Mouse (Mus musculus) forebrain, postnatal 0 days (tissue): Measurements from ENCODE around the gene Adgrb3. TPM values are rescaled to one million over a fixed set of nuclear protein-coding genes. Genes with fewer than 3 reads are reported as not detected.

Experiments used
- ATAC-seq: fragments of 200-750 bp; cut with Nextera tagmentation; 2 replicates; pipeline ENCODE4 v1.8.0; 2017; ENCODE audit warnings: mild to moderate bottlenecking, moderate library complexity
- DNase-seq: peaks from one replicate; pipeline ENCODE4 v3.0.0-alpha.2; 2015
- H3K27ac ChIP-seq: fragments of 300-500 bp; sonication (generic); 2 replicates; pipeline ENCODE4 v1.5.1; 2014; ENCODE audit warnings: low read depth, mild to moderate bottlenecking, antibody characterized with exemption, low read length, moderate library complexity, mixed read lengths
- H3K27me3 ChIP-seq: fragments of 300-500 bp; sonication (generic); 2 replicates; pipeline ENCODE4 v1.6.1; 2014; ENCODE audit warnings: mild to moderate bottlenecking, low read length, mixed read lengths; ENCODE audit not compliant: insufficient read depth
- H3K36me3 ChIP-seq: fragments of 300-500 bp; sonication (generic); 2 replicates; pipeline ENCODE4 v1.6.1; 2014; ENCODE audit warnings: mild to moderate bottlenecking, moderate library complexity; ENCODE audit not compliant: insufficient read depth
- H3K4me1 ChIP-seq: fragments of 300-500 bp; sonication (generic); 2 replicates; pipeline ENCODE4 v1.6.1; 2014; ENCODE audit warnings: antibody characterized with exemption; ENCODE audit not compliant: insufficient read depth
- H3K4me2 ChIP-seq: fragments of 300-500 bp; sonication (generic); 2 replicates; pipeline ENCODE4 v1.6.1; 2014; ENCODE audit warnings: low read depth, mild to moderate bottlenecking, moderate library complexity
- H3K4me3 ChIP-seq: fragments of 300-500 bp; sonication (generic); 2 replicates; pipeline ENCODE4 v1.5.1; 2014; ENCODE audit warnings: low read depth, low read length, mixed read lengths
- H3K9ac ChIP-seq: fragments of 300-500 bp; sonication (generic); 2 replicates; pipeline ENCODE4 v1.6.1; 2014; ENCODE audit warnings: mild to moderate bottlenecking
- H3K9me3 ChIP-seq: fragments of 300-500 bp; sonication (generic); 2 replicates; pipeline ENCODE4 v1.6.1; 2016; ENCODE audit warnings: low read length
- CTCF ChIP-seq: sonication (generic); IDR thresholded peaks from 2 replicates; pipeline ENCODE4 v1.5.1; 2016; ENCODE audit warnings: antibody characterized with exemption, control low read depth, low read depth
- WGBS: fragments of 180-500 bp; shearing (Covaris S2); extraction: QIAGEN DNeasy Blood & Tissue Kit; methylation state at CpG from one replicate; pipeline ENCODE4 v1.1.7; 2014; 5-methylcytosine and 5-hydroxymethylcytosine counted together
- polyA plus RNA-seq: library from polyadenylated mRNA; unstranded; fragments of >200 nt; fragmentation: Nextera tagmentation; extraction: Ambion mirVana; gene quantifications from 2 replicates; pipeline ENCODE4 v1.2.1, GENCODE M21; 2015
- total RNA-seq: library from RNA; depleted of rRNA; stranded (reverse); fragments of >200 nt; gene quantifications from 2 replicates; pipeline ENCODE4 v1.2.3, GENCODE M21; 2014

The Adgrb3 gene
- total and polyA plus RNA-seq, 2 experiments from 2014 or later = 59.3 to 106 TPM

DNA sequence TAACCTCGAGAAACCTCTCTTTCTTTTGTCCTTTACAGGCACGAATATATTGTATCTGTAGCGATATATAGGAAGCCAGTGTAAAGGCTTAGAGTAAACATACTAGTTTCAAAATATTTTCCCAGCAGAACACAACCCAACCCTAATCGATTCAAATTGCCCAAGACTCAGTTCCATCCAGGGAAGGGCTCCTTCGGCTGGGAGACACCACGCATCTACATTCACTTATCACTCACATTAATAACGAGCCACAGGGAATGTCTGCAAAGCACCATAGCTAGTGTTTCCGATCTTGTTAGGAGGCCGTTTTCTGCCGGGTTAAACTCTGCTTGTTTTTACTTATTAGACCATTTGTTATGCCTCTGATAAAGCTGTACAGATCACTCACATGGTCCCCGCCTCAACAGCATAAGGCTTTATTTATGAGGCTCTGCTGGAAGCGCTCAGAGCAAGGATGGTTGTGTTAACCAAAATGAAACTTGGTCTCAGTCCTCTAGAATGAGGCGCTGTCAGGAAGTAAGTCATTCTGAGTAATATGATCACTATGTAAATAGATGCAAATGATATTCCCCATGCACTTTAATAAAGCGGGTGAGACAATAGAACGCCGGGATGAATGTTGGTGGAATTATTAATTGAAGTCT is 399.2 kb downstream of the Adgrb3 start:
- ATAC-seq (peak; percentile 84; the same call in 1 of the 2 replicates), DNase-seq (peak; percentile 10)
- Histone ChIP-seq H3K27me3 (no peaks in the 10 kb centered on the region), H3K27ac (no peak overlapping the region), H3K4me3 (0 out of 2 replicates have a peak overlapping the region, but pooled peaks have one; percentile 7), H3K36me3 (no peaks in the 10 kb centered on the region), H3K9me3 (no peaks in the 10 kb centered on the region), H3K4me1 (no peaks in the 10 kb centered on the region), H3K9ac (no peak overlapping the region), H3K4me2 (peak overlapping the region; percentile 24; the same call in 1 of the 2 replicates)
- WGBS = 45% methylated on average over 16 of the region's 16 CpGs
- TF ChIP-seq CTCF = no peak

- TF ChIP-seq CTCF = no peak
- Histone ChIP-seq H3K27ac (no peak overlapping the region), H3K4me2 (no peak overlapping the region), H3K27me3 (no peaks in the 10 kb centered on the region), H3K36me3 (no peaks in the 10 kb centered on the region), H3K4me1 (no peaks in the 10 kb centered on the region), H3K9ac (no peak overlapping the region), H3K4me3 (no peak overlapping the region), H3K9me3 (no peaks in the 10 kb centered on the region)
- peak; percentile 14 for DNase-seq
- ATAC-seq = no peak
- 73% methylated on average over 2 of the region's 2 CpGs for WGBS
Measured at GRCm38 (mm10) chr1:25420701-25421100, 408.8 kb downstream of the Adgrb3 start.

DNA sequence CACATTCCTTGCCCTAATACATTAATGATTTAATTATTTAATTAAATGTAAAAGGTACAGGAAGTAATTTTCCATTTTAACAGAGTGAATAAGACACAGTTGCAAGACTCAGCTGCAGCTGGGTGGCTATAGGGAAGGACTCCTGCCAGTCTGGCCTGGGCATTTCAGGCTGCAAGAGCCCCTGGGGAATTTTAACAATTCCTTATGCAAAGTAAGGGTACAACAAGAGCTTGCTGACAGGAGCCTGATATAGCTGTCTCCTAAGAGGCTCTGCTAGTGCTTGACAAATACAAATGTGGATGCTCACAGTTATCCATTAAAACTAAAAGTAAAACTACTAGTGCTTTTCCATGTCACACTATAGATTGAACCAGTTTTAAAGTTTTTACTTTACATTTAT is 410.1 kb downstream of the Adgrb3 start:
- Histone ChIP-seq H3K4me1 (no peaks in the 10 kb centered on the region), H3K36me3 (no peaks in the 10 kb centered on the region), H3K4me3 (no peak overlapping the region), H3K4me2 (no peak overlapping the region), H3K9me3 (no peaks in the 10 kb centered on the region), H3K27ac (no peak overlapping the region), H3K9ac (no peak overlapping the region), H3K27me3 (no peaks in the 10 kb centered on the region)
- no peak for TF ChIP-seq CTCF
- no peak for DNase-seq
- ATAC-seq = no peak

DNA sequence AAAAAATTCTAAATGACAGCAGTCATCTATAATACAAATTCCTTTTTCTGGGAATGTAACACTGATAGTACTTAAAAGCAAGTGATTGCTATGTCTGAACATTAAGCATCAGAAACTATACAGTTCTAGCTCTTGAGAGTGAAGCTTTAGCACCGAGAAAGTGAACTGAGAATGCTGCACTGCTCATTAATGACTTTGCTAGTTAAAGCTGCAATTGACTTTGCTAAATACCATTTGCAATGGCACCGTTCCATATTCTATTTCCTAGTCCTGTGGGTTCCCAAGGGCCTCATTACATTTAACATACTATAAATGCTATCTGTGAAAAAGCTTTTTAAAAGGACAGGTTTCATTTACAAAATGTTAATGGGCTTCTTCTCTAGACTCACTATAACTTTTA is 414.4 kb downstream of the Adgrb3 start:
- Histone ChIP-seq H3K9me3 (no peaks in the 10 kb centered on the region), H3K27me3 (no peaks in the 10 kb centered on the region), H3K36me3 (no peaks in the 10 kb centered on the region), H3K9ac (no peak overlapping the region), H3K4me1 (no peaks in the 10 kb centered on the region), H3K4me2 (no peak overlapping the region), H3K27ac (no peak overlapping the region), H3K4me3 (no peak overlapping the region)
- ATAC-seq (no peak), DNase-seq (peak; percentile 4)
- TF ChIP-seq CTCF = no peak
- WGBS = 39% methylated on average over 2 of the region's 2 CpGs

- Histone ChIP-seq H3K9ac (no peak overlapping the region), H3K36me3 (no peaks in the 10 kb centered on the region), H3K4me3 (no peak overlapping the region), H3K4me2 (no peak overlapping the region), H3K4me1 (no peaks in the 10 kb centered on the region), H3K27me3 (no peaks in the 10 kb centered on the region), H3K27ac (no peak overlapping the region), H3K9me3 (no peaks in the 10 kb centered on the region)
- WGBS = 91% methylated on average over 2 of the region's 2 CpGs
- no peak for DNase-seq
- ATAC-seq = no peak
- no peak for TF ChIP-seq CTCF
Measured at GRCm38 (mm10) chr1:25364186-25364585, 465.3 kb downstream of the Adgrb3 start.

DNA sequence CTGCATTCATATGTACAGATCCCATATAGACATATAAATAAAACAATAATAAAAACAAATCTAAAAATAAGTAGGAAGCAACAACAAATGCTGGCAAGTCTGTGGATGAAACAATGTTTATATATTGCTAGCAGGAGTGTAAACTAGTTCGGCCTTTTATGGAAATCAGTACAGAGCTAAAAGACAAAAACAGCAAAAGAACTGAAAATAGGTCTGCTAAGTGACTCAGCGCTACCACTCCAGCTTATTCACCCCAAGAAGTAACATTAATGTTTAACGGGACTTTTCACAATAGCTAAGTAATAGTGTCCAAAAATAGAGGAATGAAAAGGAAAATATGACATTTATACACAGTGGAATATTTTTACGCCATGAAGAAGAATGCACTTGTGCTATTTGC is 471.0 kb downstream of the Adgrb3 start:
- 92% methylated on average over 4 of the region's 4 CpGs for WGBS
- Histone ChIP-seq H3K4me3 (no peak overlapping the region), H3K4me1 (no peaks in the 10 kb centered on the region), H3K36me3 (no peaks in the 10 kb centered on the region), H3K4me2 (no peak overlapping the region), H3K9ac (no peak overlapping the region), H3K9me3 (no peaks in the 10 kb centered on the region), H3K27ac (no peak overlapping the region), H3K27me3 (no peaks in the 10 kb centered on the region)
- ATAC-seq (no peak), DNase-seq (no peak)
- no peak for TF ChIP-seq CTCF

DNA sequence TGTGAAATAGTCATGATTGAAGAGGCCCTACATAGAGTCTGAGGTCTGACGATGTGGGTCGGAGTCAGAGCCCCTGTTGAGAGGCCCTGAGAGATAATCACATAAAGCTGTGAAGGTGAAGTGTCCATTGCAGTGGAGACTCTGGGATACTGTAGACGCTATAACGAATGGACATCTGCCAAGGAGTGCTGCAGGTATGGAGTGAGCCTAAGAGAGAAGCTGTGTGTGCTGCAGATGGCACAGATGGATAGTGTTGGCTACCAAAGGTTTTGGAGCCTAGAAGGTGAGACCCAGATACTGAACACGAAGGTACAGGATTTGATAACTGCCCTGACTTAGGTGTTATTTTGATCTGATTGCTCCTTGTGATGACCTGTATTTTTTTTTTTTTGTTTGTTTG is 474.0 kb downstream of the Adgrb3 start:
- Histone ChIP-seq H3K27me3 (no peaks in the 10 kb centered on the region), H3K4me1 (no peaks in the 10 kb centered on the region), H3K27ac (no peak overlapping the region), H3K36me3 (no peaks in the 10 kb centered on the region), H3K9ac (no peak overlapping the region), H3K4me3 (no peak overlapping the region), H3K9me3 (no peaks in the 10 kb centered on the region), H3K4me2 (no peak overlapping the region)
- TF ChIP-seq CTCF = no peak
- ATAC-seq = no peak
- 95% methylated on average over 5 of the region's 5 CpGs for WGBS
- DNase-seq = no peak
